Mouse (Mus musculus): ENCODE data around the gene Ctps. TPM values are rescaled to one million over a fixed set of nuclear protein-coding genes. Genes with fewer than 3 reads are reported as not detected.

Gene Ctps
- total RNA-seq, 2 experiments from 2014 or later, result 39.8 to 43.2 TPM

Other genes with a start within 250 kb of the Ctps start
- 10 to 100 TPM; 78.5 to 84.3 TPM for gene Scmh1, start 165.0 kb downstream of the Ctps start, total RNA-seq (2021)
- under 1 TPM in 1 of 2 experiments, not detected in 1; 0.19 TPM for gene Slfnl1, start 38.0 kb downstream of the Ctps start, total RNA-seq (2021)
- not detected for gene Gm8439, start 18.5 kb upstream of the Ctps start, total RNA-seq (2021)
- 10 to 100 TPM; 13.1 to 16.5 TPM for gene Cited4, start 96.3 kb upstream of the Ctps start, total RNA-seq (2021)
- gene Kcnq4, start 178.3 kb upstream of the Ctps start, total RNA-seq (2021), result 1 to 10 TPM; 9.1 TPM